In the genomic region with DNA sequence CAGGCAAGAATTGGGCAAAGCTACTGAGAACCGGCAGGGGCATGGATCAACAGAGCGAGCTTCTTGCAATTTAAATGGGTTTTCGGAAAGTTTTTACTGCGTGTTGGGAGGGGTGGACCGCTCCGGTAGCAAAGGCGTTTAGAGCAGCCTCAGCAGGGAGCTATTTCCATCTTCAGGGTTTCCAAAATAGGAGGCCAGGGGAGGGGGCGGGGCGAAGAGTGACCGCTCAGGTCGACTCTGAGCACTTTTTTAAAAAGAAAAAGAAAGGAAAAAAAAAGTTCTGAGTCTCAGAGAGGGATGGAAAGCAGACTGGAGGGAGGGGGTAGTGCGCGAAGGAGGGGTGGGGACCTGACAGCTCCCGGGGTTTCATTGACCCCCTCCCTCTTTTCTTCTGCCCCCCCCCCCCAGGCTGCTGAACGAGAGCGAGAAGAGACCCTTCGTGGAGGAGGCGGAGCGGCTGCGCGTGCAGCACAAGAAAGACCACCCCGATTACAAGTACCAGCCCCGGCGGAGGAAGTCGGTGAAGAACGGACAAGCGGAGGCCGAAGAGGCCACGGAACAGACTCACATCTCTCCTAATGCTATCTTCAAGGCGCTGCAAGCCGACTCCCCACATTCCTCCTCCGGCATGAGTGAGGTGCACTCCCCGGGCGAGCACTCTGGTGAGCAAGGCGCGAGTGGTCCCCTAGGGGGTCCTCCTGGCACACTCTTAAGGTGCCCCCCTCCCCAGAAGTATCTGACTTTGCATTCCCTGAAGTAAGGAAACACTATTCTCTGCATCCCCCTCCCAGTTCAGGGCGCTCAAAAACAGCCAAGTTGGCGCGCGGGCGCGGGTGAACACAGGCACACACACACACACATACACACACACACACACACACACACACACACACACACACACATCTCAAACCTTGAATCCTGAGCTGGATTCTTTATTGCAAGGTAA, we compare ENCODE assay signal across 8 mouse cellular contexts. TPM values are rescaled to one million over a fixed set of nuclear protein-coding genes. Genes with fewer than 3 reads are reported as not detected.
A peak's percentile ranks its signal among the peaks of the same experiment; 100 is the strongest.
DNase-seq lines count a peak whose midpoint lies in the region; ATAC-seq lines count a peak whose summit lies in the region.

No protein-coding gene starts in this region.

- no peaks in the 10 kb centered on the region for H3K36me3 ChIP-seq in heart, embryonic 10.5 days
- peaks cover 32% of the 10 kb centered on the region for H3K36me3 ChIP-seq in forebrain, embryonic 10.5 days (replicated peaks)
- no peaks in the 10 kb centered on the region for H3K36me3 ChIP-seq in limb, embryonic 11.5 days (ENCODE audit: control insufficient read depth, insufficient read depth, low read length)

- H3K4me2 ChIP-seq in limb, embryonic 11.5 days (ENCODE audit: low read depth, severe bottlenecking): peak overlapping the region; percentile 95

- under 1% methylated on average over 40 of the region's 42 CpGs for WGBS in heart, embryonic 10.5 days
- WGBS in forebrain, embryonic 10.5 days: under 1% methylated on average over 42 of the region's 42 CpGs
- WGBS in limb, embryonic 11.5 days: under 1% methylated on average over 42 of the region's 42 CpGs

- no peak for DNase-seq in heart, embryonic 10.5 days (ENCODE audit: low spot score)
- no peak for DNase-seq in heart, adult 8-10 months (ENCODE audit: low spot score)
- peak; percentile 68 for DNase-seq in ES-CJ7 (ENCODE audit: low read depth, low spot score)
- DNase-seq in forebrain, embryonic 10.5 days (ENCODE audit: extremely low spot score, low spot score): peak; percentile 65
- peak; percentile 67 for DNase-seq in limb, embryonic 11.5 days (ENCODE audit: low spot score)
- DNase-seq in retina, embryonic 14.5 days (ENCODE audit: low spot score): peak; percentile 64
- DNase-seq in thymus, postnatal 36 days: no peak
- DNase-seq in ovary, postnatal 36 days (ENCODE audit: low spot score): no peak

- peak overlapping the region; percentile 95 for H3K9ac ChIP-seq in limb, embryonic 11.5 days (ENCODE audit: low read length)

- no peak for ATAC-seq in limb, embryonic 11.5 days (ENCODE audit: insufficient number of reproducible peaks, low FRiP score, low TSS enrichment, low read depth)

- H3K27me3 ChIP-seq in heart, embryonic 10.5 days (ENCODE audit: insufficient read depth, poor library complexity, severe bottlenecking): peaks cover 60% of the 10 kb centered on the region
- peaks cover 34% of the 10 kb centered on the region for H3K27me3 ChIP-seq in forebrain, embryonic 10.5 days (ENCODE audit: poor library complexity, severe bottlenecking)
- H3K27me3 ChIP-seq in limb, embryonic 11.5 days (ENCODE audit: control insufficient read depth, insufficient read depth, low read length): 0 out of 2 replicates have a peak, but pooled peaks cover 2% of the 10 kb centered on the region

- no peaks in the 10 kb centered on the region for H3K9me3 ChIP-seq in heart, embryonic 10.5 days
- H3K9me3 ChIP-seq in forebrain, embryonic 10.5 days: no peaks in the 10 kb centered on the region
- no peaks in the 10 kb centered on the region for H3K9me3 ChIP-seq in limb, embryonic 11.5 days (ENCODE audit: control insufficient read depth, low read length)

- peak overlapping the region; percentile 76 for H3K27ac ChIP-seq in heart, embryonic 10.5 days
- H3K27ac ChIP-seq in forebrain, embryonic 10.5 days: peak overlapping the region; percentile 95
- peak overlapping the region; percentile 98 for H3K27ac ChIP-seq in limb, embryonic 11.5 days (replicated peaks; ENCODE audit: low read depth, low read length)

- H3K4me3 ChIP-seq in heart, embryonic 10.5 days: peak overlapping the region; percentile 73
- peak overlapping the region; percentile 94 for H3K4me3 ChIP-seq in forebrain, embryonic 10.5 days
- peak overlapping the region; percentile 79 for H3K4me3 ChIP-seq in limb, embryonic 11.5 days (ENCODE audit: low read depth, low read length)

- H3K4me1 ChIP-seq in heart, embryonic 10.5 days: peaks cover 43% of the 10 kb centered on the region
- H3K4me1 ChIP-seq in forebrain, embryonic 10.5 days: peaks cover 82% of the 10 kb centered on the region
- H3K4me1 ChIP-seq in limb, embryonic 11.5 days (ENCODE audit: control insufficient read depth, insufficient read depth, low read length): peaks cover 21% of the 10 kb centered on the region

RNA-seq across cellular contexts. Expression of a gene that starts 1.6 kb away (rescaled TPM):
- 40.6 and 56.9 TPM in 2 replicates for polyA plus RNA-seq in heart, embryonic 10.5 days (2016; fragmentation: Nextera tagmentation; extraction: Ambion mirVana)
- total RNA-seq in heart, adult 8-10 months (2022): 1 to 10 TPM; 1.2 to 2.2 (median 1.6) TPM
- 98.1 and 108 TPM in 2 replicates for polyA plus RNA-seq in forebrain, embryonic 10.5 days (2016; fragmentation: Nextera tagmentation; extraction: Ambion mirVana)
- 208 and 215 TPM in 2 replicates for polyA plus RNA-seq in limb, embryonic 11.5 days (2014; fragmentation: Nextera tagmentation; extraction: Ambion mirVana)

Comparison
In these comparisons a context has a peak if more than half of its experiments do, and no peak if none do; other contexts are left out.
1. DNase-seq: peak in ES-CJ7 (single experiment), forebrain, embryonic 10.5 days (single experiment), limb, embryonic 11.5 days (single experiment) and retina, embryonic 14.5 days (single experiment); none in heart, embryonic 10.5 days (single experiment), heart, adult 8-10 months (single experiment), thymus, postnatal 36 days (0 of 2) and ovary, postnatal 36 days (single experiment).
2. Peak in every context shown above with its lines, with median percentiles within 50 percentile points of each other: H3K27ac ChIP-seq and H3K4me3 ChIP-seq.